Mouse (Mus musculus) myocyte (in vitro differentiated cells): ENCODE results near the gene Tgoln1. TPM values are rescaled to one million over a fixed set of nuclear protein-coding genes. Genes with fewer than 3 reads are reported as not detected.

Source experiments
- H3K27me3 ChIP-seq: one replicate; pipeline ENCODE4 v1.6.1; 2011; ENCODE audit not compliant: control insufficient read depth, insufficient read depth, insufficient read length
- H3K36me3 ChIP-seq: one replicate; pipeline ENCODE4 v1.6.1; 2011; ENCODE audit not compliant: control insufficient read depth, insufficient read depth
- H3K4me2 ChIP-seq: one replicate; pipeline ENCODE4 v1.6.1; 2011; ENCODE audit warnings: low read depth, control low read depth
- H3K4me3 ChIP-seq: one replicate; pipeline ENCODE4 v1.5.1; 2011; ENCODE audit warnings: mild to moderate bottlenecking, control low read depth, moderate library complexity
- H3K79me2 ChIP-seq: one replicate; pipeline ENCODE4 v1.6.1; 2011; ENCODE audit not compliant: control insufficient read depth, insufficient read depth
- H3ac ChIP-seq: one replicate; pipeline ENCODE4 v1.6.1; 2011; ENCODE audit not compliant: control insufficient read depth, insufficient read length
- CEBPB ChIP-seq: IDR thresholded peaks from 2 replicates; pipeline ENCODE4 v1.6.1; 2011; ENCODE audit warnings: mild to moderate bottlenecking, moderate library complexity; ENCODE audit not compliant: poor library complexity, insufficient read depth, severe bottlenecking
- E2F4 ChIP-seq: IDR thresholded peaks from one replicate; pipeline ENCODE4 v1.6.1; 2011; ENCODE audit warnings: mild to moderate bottlenecking, control low read depth, moderate library complexity; ENCODE audit not compliant: insufficient read depth
- MAX ChIP-seq: IDR thresholded peaks from one replicate; pipeline ENCODE4 v1.6.1; 2011; ENCODE audit warnings: low read depth, mild to moderate bottlenecking, control low read depth
- MYOD1 ChIP-seq, 3 experiments: IDR thresholded peaks; one replicate each; pipeline ENCODE4 v1.6.1; 2011; ENCODE audit warnings: control low read depth in 2 of 3, low read depth in 2 of 3, mild to moderate bottlenecking in 2 of 3, moderate library complexity in 1 of 3; ENCODE audit not compliant: insufficient read length in 2 of 3, control insufficient read depth in 1 of 3
- MYOG ChIP-seq, 3 experiments: IDR thresholded peaks; one replicate each; pipeline ENCODE4 v1.6.1; 2011; ENCODE audit warnings: control low read depth in 2 of 3, low read depth in 2 of 3, mild to moderate bottlenecking in 2 of 3; ENCODE audit not compliant: insufficient read length in 2 of 3, control insufficient read depth in 1 of 3, insufficient read depth in 1 of 3
- POLR2A ChIP-seq: IDR thresholded peaks from one replicate; pipeline ENCODE4 v1.6.1; 2011; ENCODE audit warnings: low read depth, mild to moderate bottlenecking, control low read depth, moderate library complexity; ENCODE audit not compliant: insufficient read length
- POLR2AphosphoS2 ChIP-seq: IDR thresholded peaks from one replicate; pipeline ENCODE4 v1.6.1; 2011; ENCODE audit warnings: low read depth, control low read depth; ENCODE audit not compliant: insufficient read length
- REST ChIP-seq: IDR thresholded peaks from one replicate; pipeline ENCODE4 v1.6.1; 2011; ENCODE audit warnings: mild to moderate bottlenecking, control low read depth, moderate library complexity; ENCODE audit not compliant: insufficient read depth, insufficient read length
- SRF ChIP-seq: IDR thresholded peaks from one replicate; pipeline ENCODE4 v1.6.1; 2011; ENCODE audit warnings: low read depth; ENCODE audit not compliant: control insufficient read depth, insufficient read length
- TCF12 ChIP-seq: IDR thresholded peaks from one replicate; pipeline ENCODE4 v1.6.1; 2011; ENCODE audit warnings: mild to moderate bottlenecking, control low read depth; ENCODE audit not compliant: poor library complexity, insufficient read depth, severe bottlenecking
- TCF3 ChIP-seq: IDR thresholded peaks from one replicate; pipeline ENCODE4 v1.6.1; 2011; ENCODE audit warnings: low read depth, control low read depth; ENCODE audit not compliant: insufficient read length
- USF1 ChIP-seq: IDR thresholded peaks from one replicate; pipeline ENCODE4 v1.6.1; 2011; ENCODE audit warnings: low read depth, mild to moderate bottlenecking, control low read depth, moderate library complexity
- polyA plus RNA-seq: library from polyadenylated mRNA; unstranded; fragments of >200 nt; fragmentation: generic; extraction: Trizol; gene quantifications from one replicate; pipeline ENCODE4 v1.2.1, GENCODE M21; 2012; ENCODE audit warnings: missing spikeins

The Tgoln1 gene
- polyA plus RNA-seq, 1 experiment, result 16.3 TPM

DNA sequence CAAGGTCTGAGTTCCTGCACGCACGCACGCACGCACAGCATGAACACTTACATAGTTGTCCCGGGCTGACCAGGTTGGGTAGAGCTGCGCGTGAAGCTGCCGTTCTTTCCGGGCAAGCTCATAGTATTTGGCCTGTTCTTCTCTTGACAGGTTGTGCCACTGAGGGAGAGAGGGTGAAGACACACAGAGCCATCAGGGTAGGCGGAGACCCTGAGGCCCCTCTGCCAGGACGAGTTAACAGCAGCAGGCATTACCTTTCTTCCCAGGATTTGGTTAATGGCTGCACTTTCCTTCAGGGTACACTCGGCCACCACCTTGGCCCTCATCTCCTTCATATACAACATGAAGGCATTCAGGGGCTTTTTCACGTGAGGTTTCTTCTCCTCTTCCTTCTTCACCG, 14.2 kb upstream of the Tgoln1 start:
- TF ChIP-seq SRF (no peak), TCF12 (no peak), POLR2AphosphoS2 (no peak), MYOD1 (IDR thresholded peaks at IDR 0.05; ENCODE audit: control insufficient read depth in 1 of 3, insufficient read length in 2 of 3, low read depth in 2 of 3) (no peak), TCF3 (no peak), POLR2A (no peak), REST (no peak), MAX (no peak), CEBPB (no peak), E2F4 (no peak), USF1 (no peak), MYOG (IDR thresholded peaks at IDR 0.05; ENCODE audit: control insufficient read depth in 1 of 3, insufficient read depth in 1 of 3, insufficient read length in 2 of 3, low read depth in 2 of 3) (no peak)
- H3K4me3 ChIP-seq, result no peak overlapping the region
- no peaks in the 10 kb centered on the region for H3K79me2 ChIP-seq
- peaks cover 22% of the 10 kb centered on the region for H3K36me3 ChIP-seq
- no peak overlapping the region for H3K4me2 ChIP-seq
- no peak overlapping the region for H3ac ChIP-seq
- H3K27me3 ChIP-seq, result no peaks in the 10 kb centered on the region

GRCm38 (mm10) chr6:72630370-72630769, 13.6 kb upstream of the Tgoln1 start:
- Histone ChIP-seq H3ac (no peak overlapping the region), H3K4me3 (no peak overlapping the region), H3K36me3 (peaks cover 22% of the 10 kb centered on the region), H3K27me3 (no peaks in the 10 kb centered on the region), H3K79me2 (no peaks in the 10 kb centered on the region), H3K4me2 (no peak overlapping the region)
- TF ChIP-seq POLR2A, result no peak
- TF ChIP-seq MYOD1 (IDR thresholded peaks at IDR 0.05; ENCODE audit: control insufficient read depth in 1 of 3, insufficient read length in 2 of 3, low read depth in 2 of 3), result no peak
- no peak for TF ChIP-seq TCF12
- TF ChIP-seq REST, result no peak
- no peak for TF ChIP-seq SRF
- TF ChIP-seq MYOG (IDR thresholded peaks at IDR 0.05; ENCODE audit: control insufficient read depth in 1 of 3, insufficient read depth in 1 of 3, insufficient read length in 2 of 3, low read depth in 2 of 3), result no peak
- TF ChIP-seq E2F4, result no peak
- TF ChIP-seq MAX, result no peak
- no peak for TF ChIP-seq CEBPB
- no peak for TF ChIP-seq POLR2AphosphoS2
- TF ChIP-seq TCF3, result no peak
- no peak for TF ChIP-seq USF1

DNA sequence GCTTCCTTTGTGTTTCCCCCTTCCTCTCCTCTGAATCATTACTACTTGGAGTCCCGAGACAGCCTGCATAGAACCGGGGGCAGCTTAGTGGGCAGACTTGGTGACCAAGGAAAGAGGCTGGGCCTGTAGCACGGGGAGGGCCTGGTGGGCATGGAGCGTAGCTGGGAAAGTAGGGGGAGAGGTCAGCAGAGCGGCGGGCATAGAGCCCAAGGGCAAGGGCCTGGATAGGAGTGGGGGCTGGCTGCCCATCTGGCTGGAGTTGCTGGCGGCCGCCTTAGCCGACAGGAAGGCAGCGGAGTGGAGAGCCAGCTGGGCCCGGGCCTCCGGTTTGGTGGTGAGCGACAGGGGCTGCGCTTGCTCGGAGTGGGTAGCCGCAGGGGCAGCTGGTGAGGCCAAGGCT, 10.5 kb upstream of the Tgoln1 start:
- H3K36me3 ChIP-seq, result peaks cover 22% of the 10 kb centered on the region
- TF ChIP-seq USF1 (no peak), POLR2AphosphoS2 (no peak), CEBPB (no peak), MYOD1 (IDR thresholded peaks at IDR 0.05; ENCODE audit: control insufficient read depth in 1 of 3, insufficient read length in 2 of 3, low read depth in 2 of 3) (no peak), E2F4 (no peak)
- H3K27me3 ChIP-seq, result no peaks in the 10 kb centered on the region
- no peak overlapping the region for H3K4me2 ChIP-seq
- no peaks in the 10 kb centered on the region for H3K79me2 ChIP-seq
- H3ac ChIP-seq, result no peak overlapping the region
- no peak overlapping the region for H3K4me3 ChIP-seq

DNA sequence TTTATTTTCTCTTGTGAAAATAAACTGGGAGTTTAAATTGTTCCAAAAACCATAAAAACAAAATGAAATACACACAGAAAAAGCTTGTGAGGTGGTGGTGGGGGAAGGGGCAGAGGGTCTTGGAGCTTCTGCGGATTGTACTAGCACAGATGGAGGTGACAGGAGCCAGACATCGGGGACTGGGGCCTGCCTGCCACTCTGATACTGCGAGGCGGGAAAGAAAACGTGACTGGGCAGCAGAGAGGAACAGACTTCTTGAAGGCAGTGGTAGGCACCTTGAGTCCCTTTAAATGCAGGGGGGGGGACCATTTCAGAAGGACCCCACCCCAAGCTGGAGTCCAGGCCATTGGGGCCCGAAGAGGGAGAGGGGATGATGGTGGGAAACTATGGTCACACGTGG, 9.6 kb upstream of the Tgoln1 start:
- H3K79me2 ChIP-seq, result no peaks in the 10 kb centered on the region
- H3ac ChIP-seq, result no peak overlapping the region
- no peaks in the 10 kb centered on the region for H3K27me3 ChIP-seq
- no peak overlapping the region for H3K4me3 ChIP-seq
- no peak overlapping the region for H3K4me2 ChIP-seq
- no peak for TF ChIP-seq SRF
- TF ChIP-seq CEBPB, result no peak
- H3K36me3 ChIP-seq, result peaks cover 22% of the 10 kb centered on the region

- no peak overlapping the region for H3K4me2 ChIP-seq
- no peak overlapping the region for H3ac ChIP-seq
- peaks cover 7% of the 10 kb centered on the region for H3K36me3 ChIP-seq
- no peaks in the 10 kb centered on the region for H3K27me3 ChIP-seq
- H3K4me3 ChIP-seq, result no peak overlapping the region
- TF ChIP-seq CEBPB (no peak), USF1 (no peak), SRF (no peak), TCF12 (no peak), TCF3 (no peak), POLR2AphosphoS2 (no peak), MAX (no peak), MYOD1 (IDR thresholded peaks at IDR 0.05; ENCODE audit: control insufficient read depth in 1 of 3, insufficient read length in 2 of 3, low read depth in 2 of 3) (no peak), POLR2A (no peak)
- H3K79me2 ChIP-seq, result no peaks in the 10 kb centered on the region
These were observed 7.0 kb upstream of the Tgoln1 start for GRCm38 (mm10) chr6:72623661-72624402.
